Mouse (Mus musculus) 3T3-L1 (cell line): ENCODE measurements around the gene Ablim1.
A peak's percentile ranks its signal among the peaks of the same experiment; 100 is the strongest.

Experiments used
- DNase-seq: peaks from one replicate; pipeline ENCODE4 v3.0.0-alpha.2; 2015; ENCODE audit warnings: low read depth, low spot score

Ablim1 gene

GRCm38 (mm10) chr19:57314346-57315012 is at the start of gene Ablim1:
Gene Ablim1, minus strand, starts transcription at chr19:57314919.
- no peak for DNase-seq

- DNase-seq, result no peak
These were observed 48.8 kb upstream of the Ablim1 start for GRCm38 (mm10) chr19:57363538-57363937.

GRCm38 (mm10) chr19:57363076-57363475 is 48.4 kb upstream of the Ablim1 start:
- no peak for DNase-seq

GRCm38 (mm10) chr19:57362586-57362985 is 47.9 kb upstream of the Ablim1 start:
- DNase-seq, result peak; percentile 25

- DNase-seq, result peak; percentile 40
These were observed 47.2 kb upstream of the Ablim1 start for GRCm38 (mm10) chr19:57361939-57362307.

- peak; percentile 64 for DNase-seq
These were observed 46.6 kb upstream of the Ablim1 start for GRCm38 (mm10) chr19:57361131-57361938.

GRCm38 (mm10) chr19:57360341-57361130 is 45.8 kb upstream of the Ablim1 start, which contains the start of gene Fam160b1:
Gene Fam160b1, plus strand, starts transcription at chr19:57360680.
- DNase-seq, result peak; percentile 99

GRCm38 (mm10) chr19:57359701-57360326 is 45.1 kb upstream of the Ablim1 start:
- no peak for DNase-seq

GRCm38 (mm10) chr19:57358836-57359598 is 44.3 kb upstream of the Ablim1 start:
- no peak for DNase-seq

- DNase-seq, result peak; percentile 48
These were observed 43.6 kb upstream of the Ablim1 start for GRCm38 (mm10) chr19:57358322-57358721.

- DNase-seq, result no peak
These were observed 43.1 kb upstream of the Ablim1 start for GRCm38 (mm10) chr19:57357811-57358210.

GRCm38 (mm10) chr19:57357244-57357643 is 42.5 kb upstream of the Ablim1 start:
- no peak for DNase-seq

GRCm38 (mm10) chr19:57356273-57356672 is 41.6 kb upstream of the Ablim1 start:
- DNase-seq, result no peak

GRCm38 (mm10) chr19:57355451-57356251 is 40.9 kb upstream of the Ablim1 start:
- no peak for DNase-seq

GRCm38 (mm10) chr19:57354715-57355114 is 40.0 kb upstream of the Ablim1 start:
- DNase-seq, result no peak

- no peak for DNase-seq
These were observed 39.3 kb upstream of the Ablim1 start for GRCm38 (mm10) chr19:57354050-57354449.

GRCm38 (mm10) chr19:57353228-57353627 is 38.5 kb upstream of the Ablim1 start:
- no peak for DNase-seq

GRCm38 (mm10) chr19:57352337-57352935 is 37.7 kb upstream of the Ablim1 start:
- peak; percentile 46 for DNase-seq

- no peak for DNase-seq
These were observed 34.4 kb upstream of the Ablim1 start for GRCm38 (mm10) chr19:57349096-57349495.

GRCm38 (mm10) chr19:57344678-57345077 is 30.0 kb upstream of the Ablim1 start:
- no peak for DNase-seq
